Comparison of ENCODE assay signal across 20 mouse cellular contexts in the genomic region with DNA sequence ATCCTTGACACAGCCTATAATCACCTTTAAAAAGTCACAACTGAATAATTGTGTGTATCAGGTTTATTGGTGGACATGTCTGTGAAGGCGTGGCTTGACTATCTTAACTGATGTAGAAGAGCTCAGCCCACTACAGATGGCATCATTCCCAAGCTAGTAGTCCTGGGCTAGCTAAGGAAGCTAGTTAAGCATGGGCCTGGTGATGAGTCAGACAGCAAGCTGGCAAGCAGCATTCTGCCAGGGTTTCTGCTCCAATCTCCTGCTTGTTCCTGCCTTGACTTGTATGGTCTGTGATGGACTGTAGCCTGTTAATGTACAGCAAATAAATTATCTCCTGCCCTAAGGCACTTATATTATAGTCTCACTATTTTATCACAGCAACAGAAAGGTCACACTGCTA. TPM values are rescaled to one million over a fixed set of nuclear protein-coding genes. Genes with fewer than 3 reads are reported as not detected.
A peak's percentile ranks its signal among the peaks of the same experiment; 100 is the strongest.
DNase-seq lines count a peak whose midpoint lies in the region.
"Had no signal": no experiment of that assay in that cellular context is flagged by ENCODE, and none has a peak within 500 bp of the region (broad histone marks: within the 10 kb centered on the region; RNA-seq: fewer than 3 reads in every experiment).

No protein-coding gene starts in this region.

- DNase-seq in right cerebral cortex, adult 18-20 months, result peak; percentile 23
- DNase-seq in right cerebral cortex, postnatal 36 days (ENCODE audit: low spot score in 2 of 2), result no peak
- peak; percentile 9 for DNase-seq in MN1 (ENCODE audit: low spot score)
- DNase-seq in brain, adult 2 months (ENCODE audit: low read depth, low spot score), result peak; percentile 69
- no peak for DNase-seq in neural tube, embryonic 10.5 days (ENCODE audit: extremely low spot score, low spot score)
- DNase-seq in adrenal gland, adult 18-20 months (ENCODE audit: low spot score in 2 of 2), result no peak
- DNase-seq in left cerebral cortex, adult 9 months (ENCODE audit: low spot score in 2 of 2), result no peak
- DNase-seq: adrenal gland, adult 2 months; adrenal gland, postnatal 25 days; cerebellum, adult 2 months; cerebellum, postnatal 10 days; embryo, embryonic 11 days; gastrocnemius, adult 2 months; gastrocnemius, postnatal 36 days; heart, adult 18-20 months; heart, postnatal 14 days; kidney, adult 11 months had no signal

RNA-seq across cellular contexts. Expression of a gene that starts 18.2 kb away (rescaled TPM):
- total RNA-seq in adrenal gland, adult 18-20 months (2021), result 10 to 100 TPM in 1 of 2 experiments, 1 to 10 TPM in 1; 8.0 to 13.7 TPM

RNA-seq across cellular contexts. Expression of a gene that starts 30.6 kb away (rescaled TPM):
- total RNA-seq in adrenal gland, adult 18-20 months (2021), result not detected
- total RNA-seq: adrenal gland, adult 2 months; adrenal gland, postnatal 25 days; common myeloid progenitor, adult 5-6 weeks; gastrocnemius, adult 2 months; gastrocnemius, postnatal 36 days; heart, adult 18-20 months; heart, postnatal 14 days; hematopoietic stem cell, adult 5-6 weeks; hindbrain, postnatal 0 days had no signal

RNA-seq across cellular contexts. Expression of a gene that starts 36.4 kb away (rescaled TPM):
- total RNA-seq in adrenal gland, adult 18-20 months (2021), result 10 to 100 TPM; 50.0 to 54.6 TPM

Comparison
In these comparisons a context has a peak if more than half of its experiments do, and no peak if none do; other contexts are left out.
1. DNase-seq: peak in right cerebral cortex, adult 18-20 months (single experiment), MN1 (single experiment) and brain, adult 2 months (single experiment); none in right cerebral cortex, postnatal 36 days (0 of 2), neural tube, embryonic 10.5 days (single experiment), adrenal gland, adult 18-20 months (0 of 2) and left cerebral cortex, adult 9 months (0 of 2).